Mouse (Mus musculus): ENCODE measurements at regions not wholly inside any gene's neighbourhood (a gene's known extent, or its start where the extent isn't known, plus 50 kb on each side); places are given as distances from the start of the nearest gene placed in this dataset.

GRCm38 (mm10) chr10:96325297-96325696 is 188.9 kb downstream of the Gm5426 start:
- Histone ChIP-seq H3K9ac (ENCODE audit: low read length) (no peak overlapping the region), H3K9me3 (ENCODE audit: control insufficient read depth, low read length) (no peaks in the 10 kb centered on the region), H3K27ac (ENCODE audit: low read depth, low read length) (no peak overlapping the region), H3K4me1 (replicated peaks; ENCODE audit: control insufficient read depth, insufficient read depth, low read length) (no peaks in the 10 kb centered on the region), H3K4me2 (ENCODE audit: low read depth, low read length, severe bottlenecking) (no peak overlapping the region), H3K36me3 (ENCODE audit: control insufficient read depth, insufficient read depth, low read length) (no peaks in the 10 kb centered on the region), H3K27me3 (ENCODE audit: control insufficient read depth, insufficient read depth, low read length) (no peaks in the 10 kb centered on the region), H3K4me3 (ENCODE audit: low read depth, low read length) (no peak overlapping the region)
- 87% methylated on average over 1 of the region's 1 CpGs for WGBS
- no peak for DNase-seq (ENCODE audit: low spot score)
- no peak for ATAC-seq (replicated peaks; ENCODE audit: low FRiP score)

- no peak overlapping the region for H3K4me2 ChIP-seq (ENCODE audit: low read depth, low read length, severe bottlenecking)
- ATAC-seq (replicated peaks; ENCODE audit: low FRiP score) = no peak
- H3K27me3 ChIP-seq (ENCODE audit: control insufficient read depth, insufficient read depth, low read length) = no peaks in the 10 kb centered on the region
- no peak overlapping the region for H3K9ac ChIP-seq (ENCODE audit: low read length)
- no peaks in the 10 kb centered on the region for H3K36me3 ChIP-seq (ENCODE audit: control insufficient read depth, insufficient read depth, low read length)
- no peak overlapping the region for H3K27ac ChIP-seq (ENCODE audit: low read depth, low read length)
- no peaks in the 10 kb centered on the region for H3K9me3 ChIP-seq (ENCODE audit: control insufficient read depth, low read length)
- no peak for DNase-seq (ENCODE audit: low spot score)
- no peaks in the 10 kb centered on the region for H3K4me1 ChIP-seq (replicated peaks; ENCODE audit: control insufficient read depth, insufficient read depth, low read length)
- H3K4me3 ChIP-seq (ENCODE audit: low read depth, low read length) = no peak overlapping the region
- WGBS = 62% methylated on average over 6 of the region's 6 CpGs
These were observed 194.5 kb downstream of the Gm5426 start for GRCm38 (mm10) chr10:96330639-96331487.

GRCm38 (mm10) chr10:96332731-96333201 is 196.4 kb downstream of the Gm5426 start:
- Histone ChIP-seq H3K9me3 (ENCODE audit: control insufficient read depth, low read length) (no peaks in the 10 kb centered on the region), H3K27me3 (ENCODE audit: control insufficient read depth, insufficient read depth, low read length) (no peaks in the 10 kb centered on the region), H3K4me2 (ENCODE audit: low read depth, low read length, severe bottlenecking) (no peak overlapping the region), H3K9ac (ENCODE audit: low read length) (no peak overlapping the region), H3K4me1 (replicated peaks; ENCODE audit: control insufficient read depth, insufficient read depth, low read length) (no peaks in the 10 kb centered on the region), H3K4me3 (ENCODE audit: low read depth, low read length) (no peak overlapping the region), H3K36me3 (ENCODE audit: control insufficient read depth, insufficient read depth, low read length) (no peaks in the 10 kb centered on the region), H3K27ac (ENCODE audit: low read depth, low read length) (no peak overlapping the region)
- 77% methylated on average over 10 of the region's 10 CpGs for WGBS
- DNase-seq (ENCODE audit: low spot score) = no peak
- ATAC-seq (replicated peaks; ENCODE audit: low FRiP score) = no peak

- no peak for DNase-seq (ENCODE audit: low spot score)
- ATAC-seq (replicated peaks; ENCODE audit: low FRiP score) = no peak
- Histone ChIP-seq H3K9ac (ENCODE audit: low read length) (no peak overlapping the region), H3K36me3 (ENCODE audit: control insufficient read depth, insufficient read depth, low read length) (no peaks in the 10 kb centered on the region), H3K9me3 (ENCODE audit: control insufficient read depth, low read length) (no peaks in the 10 kb centered on the region), H3K27me3 (ENCODE audit: control insufficient read depth, insufficient read depth, low read length) (no peaks in the 10 kb centered on the region), H3K4me1 (replicated peaks; ENCODE audit: control insufficient read depth, insufficient read depth, low read length) (no peaks in the 10 kb centered on the region), H3K4me3 (ENCODE audit: low read depth, low read length) (no peak overlapping the region), H3K4me2 (ENCODE audit: low read depth, low read length, severe bottlenecking) (no peak overlapping the region), H3K27ac (ENCODE audit: low read depth, low read length) (no peak overlapping the region)
- 81% methylated on average over 6 of the region's 6 CpGs for WGBS
These were observed 196.8 kb downstream of the Gm5426 start for GRCm38 (mm10) chr10:96333224-96333623.

- Histone ChIP-seq H3K27ac (ENCODE audit: low read depth, low read length) (no peak overlapping the region), H3K27me3 (ENCODE audit: control insufficient read depth, insufficient read depth, low read length) (no peaks in the 10 kb centered on the region), H3K9ac (ENCODE audit: low read length) (no peak overlapping the region), H3K4me1 (replicated peaks; ENCODE audit: control insufficient read depth, insufficient read depth, low read length) (no peaks in the 10 kb centered on the region), H3K4me2 (ENCODE audit: low read depth, low read length, severe bottlenecking) (no peak overlapping the region), H3K4me3 (ENCODE audit: low read depth, low read length) (no peak overlapping the region), H3K9me3 (ENCODE audit: control insufficient read depth, low read length) (no peaks in the 10 kb centered on the region), H3K36me3 (ENCODE audit: control insufficient read depth, insufficient read depth, low read length) (no peaks in the 10 kb centered on the region)
- ATAC-seq (replicated peaks; ENCODE audit: low FRiP score) = no peak
- WGBS = 87% methylated on average over 3 of the region's 3 CpGs
- no peak for DNase-seq (ENCODE audit: low spot score)
These were observed 199.9 kb downstream of the Gm5426 start for GRCm38 (mm10) chr10:96336271-96336670.

GRCm38 (mm10) chr10:96337088-96337666 is 200.8 kb downstream of the Gm5426 start:
- H3K36me3 ChIP-seq (ENCODE audit: control insufficient read depth, insufficient read depth, low read length) = no peaks in the 10 kb centered on the region
- no peaks in the 10 kb centered on the region for H3K9me3 ChIP-seq (ENCODE audit: control insufficient read depth, low read length)
- H3K27ac ChIP-seq (ENCODE audit: low read depth, low read length) = no peak overlapping the region
- DNase-seq (ENCODE audit: low spot score) (no peak), ATAC-seq (replicated peaks; ENCODE audit: low FRiP score) (no peak)
- H3K4me2 ChIP-seq (ENCODE audit: low read depth, low read length, severe bottlenecking) = no peak overlapping the region
- H3K9ac ChIP-seq (ENCODE audit: low read length) = no peak overlapping the region
- no peaks in the 10 kb centered on the region for H3K4me1 ChIP-seq (replicated peaks; ENCODE audit: control insufficient read depth, insufficient read depth, low read length)
- 66% methylated on average over 9 of the region's 9 CpGs for WGBS
- no peaks in the 10 kb centered on the region for H3K27me3 ChIP-seq (ENCODE audit: control insufficient read depth, insufficient read depth, low read length)
- H3K4me3 ChIP-seq (ENCODE audit: low read depth, low read length) = no peak overlapping the region

- Histone ChIP-seq H3K27ac (ENCODE audit: low read depth, low read length) (no peak overlapping the region), H3K9me3 (ENCODE audit: control insufficient read depth, low read length) (no peaks in the 10 kb centered on the region), H3K4me2 (ENCODE audit: low read depth, low read length, severe bottlenecking) (no peak overlapping the region), H3K27me3 (ENCODE audit: control insufficient read depth, insufficient read depth, low read length) (no peaks in the 10 kb centered on the region), H3K9ac (ENCODE audit: low read length) (no peak overlapping the region), H3K36me3 (ENCODE audit: control insufficient read depth, insufficient read depth, low read length) (no peaks in the 10 kb centered on the region), H3K4me3 (ENCODE audit: low read depth, low read length) (no peak overlapping the region), H3K4me1 (replicated peaks; ENCODE audit: control insufficient read depth, insufficient read depth, low read length) (no peaks in the 10 kb centered on the region)
- no peak for DNase-seq (ENCODE audit: low spot score)
- WGBS = 90% methylated on average over 7 of the region's 7 CpGs
- ATAC-seq (replicated peaks; ENCODE audit: low FRiP score) = no peak
These were observed 201.6 kb downstream of the Gm5426 start for GRCm38 (mm10) chr10:96337797-96338608.

- Histone ChIP-seq H3K9me3 (ENCODE audit: control insufficient read depth, low read length) (no peaks in the 10 kb centered on the region), H3K9ac (ENCODE audit: low read length) (no peak overlapping the region), H3K4me2 (ENCODE audit: low read depth, low read length, severe bottlenecking) (no peak overlapping the region), H3K27me3 (ENCODE audit: control insufficient read depth, insufficient read depth, low read length) (no peaks in the 10 kb centered on the region), H3K4me3 (ENCODE audit: low read depth, low read length) (no peak overlapping the region), H3K36me3 (ENCODE audit: control insufficient read depth, insufficient read depth, low read length) (no peaks in the 10 kb centered on the region), H3K4me1 (replicated peaks; ENCODE audit: control insufficient read depth, insufficient read depth, low read length) (no peaks in the 10 kb centered on the region), H3K27ac (ENCODE audit: low read depth, low read length) (no peak overlapping the region)
- DNase-seq (ENCODE audit: low spot score) (no peak), ATAC-seq (replicated peaks; ENCODE audit: low FRiP score) (no peak)
- 91% methylated on average over 2 of the region's 2 CpGs for WGBS
These were observed 202.2 kb downstream of the Gm5426 start for GRCm38 (mm10) chr10:96338609-96338978.

Data from forebrain, embryonic 11.5 days (tissue).